Mouse (Mus musculus): ENCODE results near the gene Irgc1. TPM values are rescaled to one million over a fixed set of nuclear protein-coding genes. Genes with fewer than 3 reads are reported as not detected.
A peak's percentile ranks its signal among the peaks of the same experiment; 100 is the strongest.

Irgc1 gene
- polyA plus RNA-seq, 1 experiment from 2014 or later, result not detected

DNA sequence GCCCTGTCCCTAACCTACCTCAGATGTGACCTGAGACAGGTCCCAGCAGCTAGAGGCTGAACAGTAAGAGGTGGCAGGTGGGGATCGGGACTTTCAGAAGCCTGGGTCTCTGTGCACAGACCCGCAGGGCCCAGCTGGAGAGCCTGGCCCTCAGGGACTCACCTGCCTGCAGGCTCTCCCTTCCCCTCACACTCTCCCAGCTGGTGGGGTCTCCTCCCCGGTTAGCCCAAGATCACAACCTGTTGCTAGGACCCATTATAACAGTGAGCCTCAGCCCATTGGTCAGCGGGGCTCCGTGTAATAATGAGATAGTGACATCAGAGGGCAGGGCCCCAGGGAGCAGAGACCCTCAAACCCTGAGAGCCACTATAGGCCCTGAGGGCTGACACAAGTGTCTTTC is 16.8 kb downstream of the Irgc1 start:
- 79% methylated on average over 5 of the region's 5 CpGs for WGBS
- no peaks in the 10 kb centered on the region for H3K9me3 ChIP-seq (ENCODE audit: control insufficient read depth, low read length)
- H3K4me1 ChIP-seq (ENCODE audit: control insufficient read depth in 2 of 2, insufficient read depth in 2 of 2, low read length in 2 of 2), result peaks cover 7 to 9% of the 10 kb centered on the region in 2 experiments; a peak in 2 of 4 replicates
- H3K4me3 ChIP-seq (ENCODE audit: control insufficient read depth in 1 of 2, insufficient read depth in 1 of 2, low read depth in 1 of 2, low read length in 2 of 2), result no peak overlapping the region
- no peak overlapping the region for H3K27ac ChIP-seq (replicated peaks in 1 of 2; ENCODE audit: control insufficient read depth in 1 of 2, insufficient read depth in 1 of 2, low read depth in 2 of 2, low read length in 2 of 2)
- no peaks in the 10 kb centered on the region for H3K36me3 ChIP-seq (ENCODE audit: control insufficient read depth, insufficient read depth, low read length)
- no peak overlapping the region for H3K9ac ChIP-seq (ENCODE audit: low read length)
- no peak for ATAC-seq (ENCODE audit: insufficient number of reproducible peaks, insufficient read depth, low FRiP score, low read depth)
- no peak overlapping the region for H3K4me2 ChIP-seq (ENCODE audit: low read length)
- H3K27me3 ChIP-seq (ENCODE audit: control insufficient read depth, insufficient read depth, low read length), result peaks cover 21% of the 10 kb centered on the region

- H3K36me3 ChIP-seq (ENCODE audit: control insufficient read depth, insufficient read depth, low read length), result no peaks in the 10 kb centered on the region
- H3K27ac ChIP-seq (replicated peaks in 1 of 2; ENCODE audit: control insufficient read depth in 1 of 2, insufficient read depth in 1 of 2, low read depth in 2 of 2, low read length in 2 of 2), result no peak overlapping the region
- no peaks in the 10 kb centered on the region for H3K9me3 ChIP-seq (ENCODE audit: control insufficient read depth, low read length)
- H3K4me2 ChIP-seq (ENCODE audit: low read length), result no peak overlapping the region
- H3K4me3 ChIP-seq (ENCODE audit: control insufficient read depth in 1 of 2, insufficient read depth in 1 of 2, low read depth in 1 of 2, low read length in 2 of 2), result no peak overlapping the region
- ATAC-seq (ENCODE audit: insufficient number of reproducible peaks, insufficient read depth, low FRiP score, low read depth), result no peak
- H3K9ac ChIP-seq (ENCODE audit: low read length), result no peak overlapping the region
- WGBS, result 28% methylated on average over 11 of the region's 11 CpGs
- H3K4me1 ChIP-seq (ENCODE audit: control insufficient read depth in 2 of 2, insufficient read depth in 2 of 2, low read length in 2 of 2), result peaks cover 0 to 13% of the 10 kb centered on the region in 2 experiments; a peak in 2 of 4 replicates
- peaks cover 21% of the 10 kb centered on the region for H3K27me3 ChIP-seq (ENCODE audit: control insufficient read depth, insufficient read depth, low read length)
Observed at GRCm38 (mm10) chr7:24431713-24432112, 20.4 kb downstream of the Irgc1 start.

- Histone ChIP-seq H3K4me3 (ENCODE audit: control insufficient read depth in 1 of 2, insufficient read depth in 1 of 2, low read depth in 1 of 2, low read length in 2 of 2) (no peak overlapping the region), H3K9ac (ENCODE audit: low read length) (no peak overlapping the region), H3K4me1 (ENCODE audit: control insufficient read depth in 2 of 2, insufficient read depth in 2 of 2, low read length in 2 of 2) (peaks cover 0 to 13% of the 10 kb centered on the region in 2 experiments; a peak in 2 of 4 replicates), H3K4me2 (ENCODE audit: low read length) (no peak overlapping the region), H3K36me3 (ENCODE audit: control insufficient read depth, insufficient read depth, low read length) (no peaks in the 10 kb centered on the region), H3K27me3 (ENCODE audit: control insufficient read depth, insufficient read depth, low read length) (peaks cover 21% of the 10 kb centered on the region), H3K9me3 (ENCODE audit: control insufficient read depth, low read length) (no peaks in the 10 kb centered on the region), H3K27ac (replicated peaks in 1 of 2; ENCODE audit: control insufficient read depth in 1 of 2, insufficient read depth in 1 of 2, low read depth in 2 of 2, low read length in 2 of 2) (no peak overlapping the region)
- 92% methylated on average over 15 of the region's 15 CpGs for WGBS
- no peak for ATAC-seq (ENCODE audit: insufficient number of reproducible peaks, insufficient read depth, low FRiP score, low read depth)
Observed at GRCm38 (mm10) chr7:24430551-24431345, 21.3 kb downstream of the Irgc1 start.

GRCm38 (mm10) chr7:24429413-24430112 is 22.5 kb downstream of the Irgc1 start:
- Histone ChIP-seq H3K9ac (ENCODE audit: low read length) (0 out of 2 replicates have a peak overlapping the region, but pooled peaks have one; percentile 27), H3K4me3 (ENCODE audit: control insufficient read depth in 1 of 2, insufficient read depth in 1 of 2, low read depth in 1 of 2, low read length in 2 of 2) (no peak overlapping the region), H3K27me3 (ENCODE audit: control insufficient read depth, insufficient read depth, low read length) (peaks cover 21% of the 10 kb centered on the region), H3K27ac (replicated peaks in 1 of 2; ENCODE audit: control insufficient read depth in 1 of 2, insufficient read depth in 1 of 2, low read depth in 2 of 2, low read length in 2 of 2) (peak overlapping the region in 1 of 2 experiments; percentile 35; a peak in 1 of 4 replicates), H3K4me2 (ENCODE audit: low read length) (0 out of 2 replicates have a peak overlapping the region, but pooled peaks have one; percentile 19), H3K9me3 (ENCODE audit: control insufficient read depth, low read length) (no peaks in the 10 kb centered on the region), H3K4me1 (ENCODE audit: control insufficient read depth in 2 of 2, insufficient read depth in 2 of 2, low read length in 2 of 2) (peaks cover 5 to 18% of the 10 kb centered on the region in 2 experiments), H3K36me3 (ENCODE audit: control insufficient read depth, insufficient read depth, low read length) (no peaks in the 10 kb centered on the region)
- WGBS, result 39% methylated on average over 16 of the region's 16 CpGs
- ATAC-seq (ENCODE audit: insufficient number of reproducible peaks, insufficient read depth, low FRiP score, low read depth), result peak; percentile 36; the same call in 1 of the 2 replicates

- Histone ChIP-seq H3K9me3 (ENCODE audit: control insufficient read depth, low read length) (no peaks in the 10 kb centered on the region), H3K27me3 (ENCODE audit: control insufficient read depth, insufficient read depth, low read length) (peaks cover 18% of the 10 kb centered on the region), H3K4me1 (ENCODE audit: control insufficient read depth in 2 of 2, insufficient read depth in 2 of 2, low read length in 2 of 2) (peaks cover 12 to 25% of the 10 kb centered on the region in 2 experiments)
Observed at GRCm38 (mm10) chr7:24428725-24429124, 23.4 kb downstream of the Irgc1 start.

DNA sequence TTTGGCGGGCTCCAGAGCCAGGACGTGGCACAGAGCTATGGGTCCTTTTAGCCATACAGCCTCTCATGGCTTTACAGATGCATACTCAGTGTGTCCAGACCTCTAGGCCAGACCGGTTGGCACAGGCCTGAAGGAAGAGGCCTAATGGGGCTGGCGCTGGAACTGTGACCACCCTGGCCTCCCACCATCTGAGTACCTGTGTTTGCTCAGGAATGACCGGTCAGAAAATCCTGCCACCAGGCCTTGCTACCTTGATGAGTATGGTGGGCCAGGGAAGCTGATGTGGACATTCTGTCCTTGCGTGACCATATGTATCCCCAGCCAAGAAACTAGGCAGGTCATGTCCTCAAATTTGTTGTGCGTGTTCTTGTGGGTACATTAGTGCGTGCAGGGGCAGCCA is 24.9 kb downstream of the Irgc1 start:
- Histone ChIP-seq H3K4me1 (ENCODE audit: control insufficient read depth in 2 of 2, insufficient read depth in 2 of 2, low read length in 2 of 2) (peaks cover 15 to 25% of the 10 kb centered on the region in 2 experiments), H3K4me3 (ENCODE audit: control insufficient read depth in 1 of 2, insufficient read depth in 1 of 2, low read depth in 1 of 2, low read length in 2 of 2) (no peak overlapping the region), H3K4me2 (ENCODE audit: low read length) (no peak overlapping the region), H3K36me3 (ENCODE audit: control insufficient read depth, insufficient read depth, low read length) (peaks cover 13% of the 10 kb centered on the region; the same call in 1 of the 2 replicates), H3K9me3 (ENCODE audit: control insufficient read depth, low read length) (no peaks in the 10 kb centered on the region), H3K27ac (replicated peaks in 1 of 2; ENCODE audit: control insufficient read depth in 1 of 2, insufficient read depth in 1 of 2, low read depth in 2 of 2, low read length in 2 of 2) (no peak overlapping the region), H3K27me3 (ENCODE audit: control insufficient read depth, insufficient read depth, low read length) (peaks cover 2% of the 10 kb centered on the region), H3K9ac (ENCODE audit: low read length) (no peak overlapping the region)
- no peak for ATAC-seq (ENCODE audit: insufficient number of reproducible peaks, insufficient read depth, low FRiP score, low read depth)
- WGBS, result 92% methylated on average over 8 of the region's 8 CpGs

More at GRCm38 (mm10) chr7:24428725-24429124, 23.4 kb downstream of the Irgc1 start:
- no peak for ATAC-seq (ENCODE audit: insufficient number of reproducible peaks, insufficient read depth, low FRiP score, low read depth)
- Histone ChIP-seq H3K9ac (ENCODE audit: low read length) (no peak overlapping the region), H3K27ac (replicated peaks in 1 of 2; ENCODE audit: control insufficient read depth in 1 of 2, insufficient read depth in 1 of 2, low read depth in 2 of 2, low read length in 2 of 2) (no peak overlapping the region), H3K4me3 (ENCODE audit: control insufficient read depth in 1 of 2, insufficient read depth in 1 of 2, low read depth in 1 of 2, low read length in 2 of 2) (no peak overlapping the region), H3K36me3 (ENCODE audit: control insufficient read depth, insufficient read depth, low read length) (no peaks in the 10 kb centered on the region), H3K4me2 (ENCODE audit: low read length) (no peak overlapping the region)
- 91% methylated on average over 5 of the region's 5 CpGs for WGBS

DNA sequence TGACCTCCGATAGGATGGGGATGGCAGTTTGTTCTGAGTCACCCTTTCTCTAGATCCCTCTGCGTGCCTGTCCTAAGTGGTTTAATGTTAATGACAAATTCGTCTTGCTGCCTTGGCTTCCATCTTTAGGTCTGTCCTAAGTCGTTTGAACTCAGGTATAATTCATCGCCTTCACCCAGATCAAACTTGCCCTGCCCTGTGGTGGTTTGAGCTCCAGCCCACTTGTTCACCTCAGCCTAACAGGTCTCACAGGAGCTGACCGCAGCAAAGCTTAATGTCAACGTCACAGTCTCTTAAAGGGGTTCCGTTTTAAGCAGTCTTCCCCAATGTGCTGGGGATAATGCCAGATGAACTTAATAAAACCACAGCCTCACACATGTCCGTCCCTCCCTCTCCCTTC is 26.2 kb downstream of the Irgc1 start:
- Histone ChIP-seq H3K4me1 (ENCODE audit: control insufficient read depth in 2 of 2, insufficient read depth in 2 of 2, low read length in 2 of 2) (peaks cover 15 to 25% of the 10 kb centered on the region in 2 experiments), H3K36me3 (ENCODE audit: control insufficient read depth, insufficient read depth, low read length) (peaks cover 19% of the 10 kb centered on the region), H3K4me3 (ENCODE audit: control insufficient read depth in 1 of 2, insufficient read depth in 1 of 2, low read depth in 1 of 2, low read length in 2 of 2) (no peak overlapping the region), H3K27ac (replicated peaks in 1 of 2; ENCODE audit: control insufficient read depth in 1 of 2, insufficient read depth in 1 of 2, low read depth in 2 of 2, low read length in 2 of 2) (no peak overlapping the region), H3K4me2 (ENCODE audit: low read length) (no peak overlapping the region), H3K27me3 (ENCODE audit: control insufficient read depth, insufficient read depth, low read length) (no peaks in the 10 kb centered on the region), H3K9ac (ENCODE audit: low read length) (no peak overlapping the region), H3K9me3 (ENCODE audit: control insufficient read depth, low read length) (no peaks in the 10 kb centered on the region)
- WGBS, result 76% methylated on average over 9 of the region's 9 CpGs
- ATAC-seq (ENCODE audit: insufficient number of reproducible peaks, insufficient read depth, low FRiP score, low read depth), result no peak
